Mouse (Mus musculus): ENCODE data around the gene Cpeb2. TPM values are rescaled to one million over a fixed set of nuclear protein-coding genes. Genes with fewer than 3 reads are reported as not detected.

Gene Cpeb2
- 1.4 and 2.2 TPM in 2 replicates for polyA plus RNA-seq (2015; fragmentation: Nextera tagmentation; extraction: Ambion mirVana)

GRCm38 (mm10) chr5:43232480-43233315 lies at the start of gene Cpeb2:
Gene Cpeb2, plus strand, starts transcription at chr5:43233170.
- no peaks in the 10 kb centered on the region for H3K36me3 ChIP-seq (ENCODE audit: control insufficient read depth, insufficient read depth, low read length)
- peak; percentile 90 for ATAC-seq
- no peaks in the 10 kb centered on the region for H3K9me3 ChIP-seq (ENCODE audit: control insufficient read depth, low read length)
- H3K4me1 ChIP-seq (ENCODE audit: control insufficient read depth, insufficient read depth, low read length): peaks cover 5% of the 10 kb centered on the region; the same call in 1 of the 2 replicates
- peak within 1 kb of the TSS; percentile 94 for H3K9ac ChIP-seq (ENCODE audit: low read depth, low read length)
- H3K4me2 ChIP-seq (ENCODE audit: low read depth, low read length): peak within 1 kb of the TSS; percentile 84
- WGBS: 1% methylated on average over 83 of the region's 89 CpGs
- peak within 1 kb of the TSS; percentile 99 for H3K27ac ChIP-seq (ENCODE audit: low read length)
- peak within 1 kb of the TSS; percentile 76 for H3K4me3 ChIP-seq (ENCODE audit: low read length)
- H3K27me3 ChIP-seq (replicated peaks; ENCODE audit: control insufficient read depth, insufficient read depth, low read length): no peaks in the 10 kb centered on the region; the same call in 1 of the 2 replicates

GRCm38 (mm10) chr5:43183556-43183955 lies 49.4 kb upstream of the Cpeb2 start:
- Histone ChIP-seq H3K27me3 (replicated peaks; ENCODE audit: control insufficient read depth, insufficient read depth, low read length) (no peaks in the 10 kb centered on the region), H3K9ac (ENCODE audit: low read depth, low read length) (no peak overlapping the region), H3K4me1 (ENCODE audit: control insufficient read depth, insufficient read depth, low read length) (no peaks in the 10 kb centered on the region), H3K9me3 (ENCODE audit: control insufficient read depth, low read length) (no peaks in the 10 kb centered on the region), H3K27ac (ENCODE audit: low read length) (no peak overlapping the region), H3K36me3 (ENCODE audit: control insufficient read depth, insufficient read depth, low read length) (no peaks in the 10 kb centered on the region), H3K4me2 (ENCODE audit: low read depth, low read length) (no peak overlapping the region), H3K4me3 (ENCODE audit: low read length) (no peak overlapping the region)
- ATAC-seq: no peak

GRCm38 (mm10) chr5:43184834-43185233 lies 48.1 kb upstream of the Cpeb2 start:
- ATAC-seq: no peak
- Histone ChIP-seq H3K27ac (ENCODE audit: low read length) (no peak overlapping the region), H3K27me3 (replicated peaks; ENCODE audit: control insufficient read depth, insufficient read depth, low read length) (no peaks in the 10 kb centered on the region), H3K9me3 (ENCODE audit: control insufficient read depth, low read length) (no peaks in the 10 kb centered on the region), H3K4me3 (ENCODE audit: low read length) (no peak overlapping the region), H3K4me2 (ENCODE audit: low read depth, low read length) (no peak overlapping the region), H3K36me3 (ENCODE audit: control insufficient read depth, insufficient read depth, low read length) (no peaks in the 10 kb centered on the region), H3K9ac (ENCODE audit: low read depth, low read length) (no peak overlapping the region), H3K4me1 (ENCODE audit: control insufficient read depth, insufficient read depth, low read length) (no peaks in the 10 kb centered on the region)
- 74% methylated on average over 3 of the region's 3 CpGs for WGBS

GRCm38 (mm10) chr5:43185478-43185877 lies 47.5 kb upstream of the Cpeb2 start:
- Histone ChIP-seq H3K4me3 (ENCODE audit: low read length) (no peak overlapping the region), H3K4me2 (ENCODE audit: low read depth, low read length) (no peak overlapping the region), H3K36me3 (ENCODE audit: control insufficient read depth, insufficient read depth, low read length) (no peaks in the 10 kb centered on the region), H3K27me3 (replicated peaks; ENCODE audit: control insufficient read depth, insufficient read depth, low read length) (no peaks in the 10 kb centered on the region), H3K9ac (ENCODE audit: low read depth, low read length) (no peak overlapping the region), H3K9me3 (ENCODE audit: control insufficient read depth, low read length) (no peaks in the 10 kb centered on the region), H3K4me1 (ENCODE audit: control insufficient read depth, insufficient read depth, low read length) (no peaks in the 10 kb centered on the region), H3K27ac (ENCODE audit: low read length) (no peak overlapping the region)
- 83% methylated on average over 3 of the region's 3 CpGs for WGBS
- no peak for ATAC-seq

GRCm38 (mm10) chr5:43200686-43201085 lies 32.3 kb upstream of the Cpeb2 start:
- Histone ChIP-seq H3K9me3 (ENCODE audit: control insufficient read depth, low read length) (no peaks in the 10 kb centered on the region), H3K27me3 (replicated peaks; ENCODE audit: control insufficient read depth, insufficient read depth, low read length) (no peaks in the 10 kb centered on the region), H3K4me2 (ENCODE audit: low read depth, low read length) (no peak overlapping the region), H3K4me3 (ENCODE audit: low read length) (no peak overlapping the region), H3K9ac (ENCODE audit: low read depth, low read length) (no peak overlapping the region), H3K36me3 (ENCODE audit: control insufficient read depth, insufficient read depth, low read length) (no peaks in the 10 kb centered on the region), H3K4me1 (ENCODE audit: control insufficient read depth, insufficient read depth, low read length) (no peaks in the 10 kb centered on the region), H3K27ac (ENCODE audit: low read length) (no peak overlapping the region)
- WGBS: 71% methylated on average over 4 of the region's 4 CpGs
- ATAC-seq: no peak

- no peaks in the 10 kb centered on the region for H3K9me3 ChIP-seq (ENCODE audit: control insufficient read depth, low read length)
- H3K27me3 ChIP-seq (replicated peaks; ENCODE audit: control insufficient read depth, insufficient read depth, low read length): no peaks in the 10 kb centered on the region
- H3K36me3 ChIP-seq (ENCODE audit: control insufficient read depth, insufficient read depth, low read length): no peaks in the 10 kb centered on the region
- ATAC-seq: no peak
- no peak overlapping the region for H3K4me2 ChIP-seq (ENCODE audit: low read depth, low read length)
- 81% methylated on average over 6 of the region's 6 CpGs for WGBS
- no peaks in the 10 kb centered on the region for H3K4me1 ChIP-seq (ENCODE audit: control insufficient read depth, insufficient read depth, low read length)
- no peak overlapping the region for H3K27ac ChIP-seq (ENCODE audit: low read length)
- no peak overlapping the region for H3K4me3 ChIP-seq (ENCODE audit: low read length)
- H3K9ac ChIP-seq (ENCODE audit: low read depth, low read length): no peak overlapping the region
These were observed 26.4 kb upstream of the Cpeb2 start for GRCm38 (mm10) chr5:43206495-43207053.

GRCm38 (mm10) chr5:43217468-43217867 lies 15.5 kb upstream of the Cpeb2 start:
- Histone ChIP-seq H3K9me3 (ENCODE audit: control insufficient read depth, low read length) (no peaks in the 10 kb centered on the region), H3K36me3 (ENCODE audit: control insufficient read depth, insufficient read depth, low read length) (no peaks in the 10 kb centered on the region), H3K27ac (ENCODE audit: low read length) (no peak overlapping the region), H3K4me2 (ENCODE audit: low read depth, low read length) (no peak overlapping the region), H3K4me3 (ENCODE audit: low read length) (no peak overlapping the region), H3K27me3 (replicated peaks; ENCODE audit: control insufficient read depth, insufficient read depth, low read length) (no peaks in the 10 kb centered on the region), H3K9ac (ENCODE audit: low read depth, low read length) (no peak overlapping the region), H3K4me1 (ENCODE audit: control insufficient read depth, insufficient read depth, low read length) (no peaks in the 10 kb centered on the region; the same call in 1 of the 2 replicates)
- ATAC-seq: peak; percentile 89
- WGBS: 24% methylated on average over 4 of the region's 4 CpGs

- Histone ChIP-seq H3K27ac (ENCODE audit: low read length) (no peak overlapping the region), H3K4me1 (ENCODE audit: control insufficient read depth, insufficient read depth, low read length) (no peaks in the 10 kb centered on the region; the same call in 1 of the 2 replicates), H3K4me3 (ENCODE audit: low read length) (no peak overlapping the region), H3K36me3 (ENCODE audit: control insufficient read depth, insufficient read depth, low read length) (no peaks in the 10 kb centered on the region), H3K27me3 (replicated peaks; ENCODE audit: control insufficient read depth, insufficient read depth, low read length) (no peaks in the 10 kb centered on the region), H3K4me2 (ENCODE audit: low read depth, low read length) (no peak overlapping the region), H3K9ac (ENCODE audit: low read depth, low read length) (no peak overlapping the region), H3K9me3 (ENCODE audit: control insufficient read depth, low read length) (no peaks in the 10 kb centered on the region)
- WGBS: 65% methylated on average over 10 of the region's 10 CpGs
- ATAC-seq: peak; percentile 75
These were observed 14.8 kb upstream of the Cpeb2 start for GRCm38 (mm10) chr5:43217987-43218846.

- 38% methylated on average over 1 of the region's 1 CpGs for WGBS
- Histone ChIP-seq H3K36me3 (ENCODE audit: control insufficient read depth, insufficient read depth, low read length) (no peaks in the 10 kb centered on the region), H3K4me3 (ENCODE audit: low read length) (no peak overlapping the region), H3K4me2 (ENCODE audit: low read depth, low read length) (no peak overlapping the region), H3K4me1 (ENCODE audit: control insufficient read depth, insufficient read depth, low read length) (no peaks in the 10 kb centered on the region; the same call in 1 of the 2 replicates), H3K9ac (ENCODE audit: low read depth, low read length) (no peak overlapping the region), H3K9me3 (ENCODE audit: control insufficient read depth, low read length) (no peaks in the 10 kb centered on the region), H3K27me3 (replicated peaks; ENCODE audit: control insufficient read depth, insufficient read depth, low read length) (no peaks in the 10 kb centered on the region), H3K27ac (ENCODE audit: low read length) (no peak overlapping the region)
- 0 out of 2 replicates have a peak, but pooled peaks have one; percentile 26 for ATAC-seq
These were observed 14.2 kb upstream of the Cpeb2 start for GRCm38 (mm10) chr5:43218847-43219132.
